Mouse (Mus musculus) hindlimb bud, embryonic 11.5 days (tissue): ENCODE results near the gene Tapt1.
"Not testable (repeated sequence)": the region's sequence is repeated elsewhere in the genome, so short reads cannot be mapped to it uniquely, and the experiment has no call there.

ENCODE experiments used
- DNase-seq: peaks from one replicate; pipeline ENCODE4 v3.0.0-alpha.2; 2012; ENCODE audit warnings: low read depth, low spot score; ENCODE audit errors: extremely low spot score

The Tapt1 gene

GRCm38 (mm10) chr5:44146437-44147332, 79.7 kb downstream of the Tapt1 start:
- no peak for DNase-seq

GRCm38 (mm10) chr5:44143467-44144235, 82.8 kb downstream of the Tapt1 start:
- DNase-seq: no peak

- no peak for DNase-seq
Measured at GRCm38 (mm10) chr5:44127487-44127886, 98.9 kb downstream of the Tapt1 start.

GRCm38 (mm10) chr5:44126574-44126973, 99.9 kb downstream of the Tapt1 start:
- DNase-seq: not testable (repeated sequence)
